Mouse (Mus musculus) urinary bladder, postnatal 25 days (tissue): ENCODE results near the gene Prkd2.
A peak's percentile ranks its signal among the peaks of the same experiment; 100 is the strongest.

Source experiments
- DNase-seq: peaks from one replicate; pipeline ENCODE4 v3.0.0; 2022; ENCODE audit warnings: low spot score

The Prkd2 gene

GRCm38 (mm10) chr7:16893612-16894011 is 50.9 kb downstream of the Prkd2 start:
- no peak for DNase-seq

DNA sequence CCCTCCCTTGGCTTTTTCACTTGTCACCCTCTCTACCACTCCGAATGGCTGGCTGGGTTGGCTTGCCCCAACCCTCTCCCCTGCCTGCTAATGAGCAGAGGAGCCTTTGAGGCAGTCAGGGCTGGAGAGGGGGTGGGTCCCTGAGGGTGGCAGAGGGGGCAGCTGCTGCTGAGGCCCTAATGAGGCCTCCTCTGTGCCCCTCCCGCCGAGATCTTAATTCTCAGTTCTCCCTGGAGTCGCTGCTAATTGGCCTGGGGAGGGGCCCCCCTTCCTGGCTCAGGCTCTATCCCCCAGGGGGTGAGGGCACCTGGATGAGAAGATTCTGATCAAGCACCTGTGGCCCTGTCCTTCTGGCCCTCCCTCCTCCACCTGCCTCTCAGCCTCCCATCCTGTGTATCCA is 51.6 kb downstream of the Prkd2 start:
- DNase-seq, result no peak

DNA sequence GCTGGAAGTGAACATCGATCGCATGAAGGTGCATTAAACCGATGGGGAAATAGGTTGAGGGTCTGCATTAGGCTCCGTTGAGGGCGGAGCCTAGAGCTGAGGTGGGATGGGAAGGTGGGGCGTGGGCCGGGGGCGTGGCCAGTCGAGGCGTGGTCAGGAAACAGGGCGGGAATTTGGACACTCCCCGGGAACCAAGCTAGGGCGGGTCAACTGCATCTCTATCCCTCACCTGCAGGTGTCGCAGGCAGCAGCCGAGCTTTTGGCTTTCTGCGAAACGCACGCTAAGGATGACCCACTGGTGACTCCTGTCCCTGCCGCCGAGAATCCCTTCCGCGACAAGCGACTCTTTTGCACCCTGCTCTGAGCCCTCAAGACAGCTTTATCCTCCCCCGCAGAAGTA is 52.3 kb downstream of the Prkd2 start:
- peak; percentile 72 for DNase-seq

GRCm38 (mm10) chr7:16895511-16895910 is 52.8 kb downstream of the Prkd2 start:
- DNase-seq, result no peak

DNA sequence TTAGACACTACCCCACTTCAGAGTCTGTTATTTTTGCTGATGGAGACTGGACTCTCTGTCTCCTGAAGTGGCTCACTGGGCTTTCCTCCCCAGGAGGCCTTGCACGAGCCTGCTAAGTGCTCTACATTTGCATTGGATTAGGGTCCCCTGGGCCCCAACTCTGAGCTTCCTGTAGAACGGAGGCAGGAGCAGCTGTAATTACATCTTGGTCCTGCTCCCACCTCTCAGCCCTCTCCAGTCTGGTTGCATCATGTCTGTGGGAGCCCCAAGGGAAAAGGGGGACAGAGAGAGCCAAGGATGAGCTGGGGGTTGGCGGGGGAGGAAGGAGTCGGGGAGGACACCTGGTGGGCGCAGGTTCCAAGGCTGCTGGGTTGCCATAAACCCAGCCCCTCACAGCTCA is 57.8 kb downstream of the Prkd2 start:
- DNase-seq, result no peak

GRCm38 (mm10) chr7:16903439-16903955 is 60.8 kb downstream of the Prkd2 start:
- no peak for DNase-seq

DNA sequence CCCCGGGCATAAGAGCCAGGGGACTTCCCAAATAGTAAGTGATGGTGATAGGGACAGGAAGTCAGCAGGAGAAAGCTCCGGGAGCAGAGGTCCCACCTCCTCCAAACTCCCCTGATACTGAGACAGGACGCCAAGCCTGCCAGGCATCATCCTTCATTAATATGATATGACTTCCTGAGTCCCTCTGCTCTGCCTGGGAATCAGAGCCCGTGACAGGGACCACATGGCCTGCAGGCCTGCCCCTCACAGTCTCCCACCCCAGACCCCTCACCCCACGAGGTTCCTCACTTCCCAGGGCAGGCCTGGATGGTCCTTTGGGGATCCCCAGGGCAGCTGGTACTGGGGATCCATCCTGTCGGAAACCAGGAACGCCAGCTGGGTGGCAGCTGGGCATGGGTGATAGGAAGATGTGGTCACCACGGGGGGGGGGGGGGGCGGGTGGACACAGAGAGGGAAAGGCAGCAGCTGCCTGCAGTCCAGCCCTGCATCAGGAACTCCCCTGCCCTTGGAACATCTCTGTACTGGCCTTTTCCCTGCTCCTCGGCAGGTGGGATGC is 61.5 kb downstream of the Prkd2 start:
- no peak for DNase-seq

DNA sequence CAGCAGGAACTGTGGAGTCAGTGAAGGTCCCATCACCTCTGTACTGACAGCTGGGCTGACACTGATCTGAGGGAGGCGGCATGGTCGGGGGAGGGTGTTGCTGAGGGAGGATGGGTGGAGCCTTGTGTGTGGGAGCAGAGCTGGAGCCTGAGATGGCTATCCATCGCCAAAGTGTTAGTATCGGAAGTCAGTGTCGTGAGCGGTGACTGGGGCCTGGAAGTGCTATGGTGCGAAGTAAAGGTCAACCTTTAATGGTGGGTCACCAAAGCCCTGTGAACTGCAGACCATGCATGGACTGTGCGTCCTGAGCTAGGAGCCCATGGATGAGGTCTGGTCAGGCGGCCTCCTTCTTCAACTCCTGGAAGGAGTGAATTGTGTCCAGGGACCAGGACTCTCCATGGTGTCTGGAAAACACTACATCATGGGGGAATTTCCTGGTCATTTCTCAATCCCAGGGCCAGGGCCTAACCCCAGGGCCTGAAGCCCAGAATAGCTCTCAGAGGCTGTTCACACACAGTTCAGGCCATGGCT is 62.9 kb downstream of the Prkd2 start:
- DNase-seq, result no peak

- DNase-seq, result no peak
Observed at GRCm38 (mm10) chr7:16906281-16906680, 63.6 kb downstream of the Prkd2 start, which contains the start of gene Ptgir. TSS of gene Ptgir (plus strand) at chr7:16906490.

DNA sequence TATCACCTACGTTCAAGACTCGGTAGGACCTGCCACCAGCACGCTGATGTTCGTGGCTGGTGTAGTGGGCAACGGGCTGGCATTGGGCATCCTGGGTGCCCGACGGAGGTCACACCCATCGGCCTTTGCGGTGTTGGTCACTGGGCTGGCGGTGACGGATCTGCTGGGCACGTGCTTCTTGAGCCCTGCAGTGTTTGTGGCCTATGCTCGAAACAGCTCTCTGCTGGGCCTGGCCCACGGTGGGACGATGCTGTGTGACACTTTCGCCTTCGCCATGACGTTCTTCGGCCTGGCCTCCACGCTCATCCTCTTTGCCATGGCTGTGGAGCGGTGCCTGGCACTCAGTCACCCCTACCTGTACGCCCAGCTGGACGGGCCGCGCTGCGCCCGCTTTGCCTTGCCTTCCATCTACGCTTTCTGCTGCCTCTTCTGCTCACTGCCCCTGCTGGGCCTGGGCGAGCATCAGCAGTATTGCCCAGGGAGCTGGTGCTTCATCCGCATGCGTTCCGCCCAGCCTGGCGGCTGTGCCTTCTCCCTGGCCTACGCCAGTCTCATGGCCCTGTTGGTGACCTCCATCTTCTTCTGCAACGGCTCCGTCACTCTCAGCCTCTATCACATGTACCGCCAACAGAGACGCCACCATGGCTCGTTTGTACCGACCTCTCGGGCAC is 64.3 kb downstream of the Prkd2 start:
- no peak for DNase-seq

DNA sequence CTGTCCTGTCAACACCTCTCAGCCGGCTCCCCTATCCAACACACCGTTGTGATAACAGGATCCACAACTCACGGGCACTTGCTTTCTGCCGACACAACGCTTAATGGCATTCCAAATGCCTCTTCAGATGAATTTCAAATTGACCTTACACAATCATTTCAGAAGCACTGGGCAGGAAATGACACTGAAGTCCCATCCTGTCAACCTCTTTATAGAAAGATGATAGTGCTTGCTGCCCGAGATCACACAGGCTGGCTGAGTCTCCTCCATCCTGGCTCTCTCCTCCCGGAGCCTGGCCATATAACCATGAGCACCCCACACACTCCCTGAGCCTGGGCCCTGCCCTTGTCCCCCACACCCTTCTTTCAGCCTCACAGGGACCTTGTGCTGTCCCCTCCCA is 65.1 kb downstream of the Prkd2 start:
- no peak for DNase-seq

DNA sequence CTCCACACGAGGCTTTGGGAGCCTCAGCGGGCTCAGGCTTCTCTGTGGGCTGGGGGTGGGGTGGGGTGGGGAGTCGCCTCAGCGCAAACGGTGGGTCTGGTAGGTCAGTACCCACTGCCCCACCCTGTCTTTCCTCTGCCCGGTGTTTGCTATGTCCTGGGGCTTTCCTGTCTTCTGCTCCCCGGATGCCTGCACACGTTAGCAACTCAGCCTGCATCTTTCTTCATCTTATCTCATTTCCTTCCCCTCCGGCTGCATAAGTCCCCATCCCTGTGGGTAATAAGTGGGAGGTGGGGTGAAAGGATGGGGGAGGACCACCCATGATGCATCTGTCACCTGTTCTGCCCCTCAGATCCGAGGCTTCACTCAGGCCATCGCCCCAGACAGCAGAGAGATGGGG is 65.7 kb downstream of the Prkd2 start:
- no peak for DNase-seq

DNA sequence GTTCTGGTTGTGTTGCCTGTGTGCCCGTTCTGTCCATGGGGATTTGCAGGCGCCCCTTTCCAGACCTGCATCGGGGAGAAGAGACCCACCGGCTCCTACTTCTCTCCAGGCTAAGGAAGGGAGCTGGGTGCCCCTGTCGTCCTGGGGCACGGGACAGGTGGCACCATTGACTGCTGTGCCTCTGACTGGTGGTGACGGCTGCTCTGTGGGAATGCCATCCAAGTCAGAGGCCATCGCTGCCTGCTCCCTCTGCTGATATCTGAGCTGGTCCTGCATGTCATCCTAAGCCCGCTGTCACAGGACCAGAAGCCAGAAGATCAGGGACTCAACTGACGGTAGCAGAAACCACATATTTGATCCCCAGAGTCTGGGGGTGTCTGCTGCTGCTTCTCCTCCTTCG is 66.2 kb downstream of the Prkd2 start:
- no peak for DNase-seq

DNA sequence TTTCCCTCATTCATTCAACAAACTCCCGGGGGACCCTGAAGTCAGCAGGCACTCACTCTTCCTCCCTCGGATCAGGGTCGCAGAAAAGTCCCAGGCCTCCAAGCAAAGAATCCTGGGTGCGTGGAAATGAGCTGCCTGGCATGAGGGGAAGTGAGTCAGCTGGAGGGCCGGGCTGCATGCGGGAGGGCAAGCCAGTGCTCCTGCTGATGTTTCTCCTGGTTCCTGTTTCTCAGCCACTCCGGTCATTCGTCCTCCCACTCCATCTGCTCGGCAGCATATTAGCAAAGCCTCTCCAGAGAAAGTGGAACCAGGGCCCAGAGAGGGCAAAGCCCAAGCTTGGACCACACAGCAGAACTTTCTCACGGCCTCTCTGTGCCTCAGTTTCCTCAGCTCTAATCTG is 67.2 kb downstream of the Prkd2 start:
- no peak for DNase-seq

DNA sequence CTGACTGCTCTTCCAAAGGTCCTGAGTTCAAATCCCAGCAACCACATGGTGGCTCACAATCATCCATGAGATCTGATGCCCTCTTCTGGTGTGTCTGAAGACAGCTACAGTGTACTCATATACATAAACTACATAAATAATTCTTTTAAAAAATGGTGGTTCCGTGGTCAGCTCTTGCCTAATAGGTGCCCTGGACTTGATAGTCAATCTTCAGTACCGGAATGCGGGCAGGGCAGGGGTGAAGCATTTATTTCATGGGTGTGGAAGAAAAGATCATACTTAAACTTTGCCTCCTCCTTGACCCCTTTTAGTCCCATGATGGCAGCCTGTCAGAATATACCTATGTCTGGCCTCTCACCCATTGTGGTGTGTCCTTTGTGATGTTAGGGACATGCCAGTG is 69.2 kb downstream of the Prkd2 start:
- DNase-seq, result no peak

GRCm38 (mm10) chr7:16912360-16912759 is 69.7 kb downstream of the Prkd2 start:
- DNase-seq, result no peak

DNA sequence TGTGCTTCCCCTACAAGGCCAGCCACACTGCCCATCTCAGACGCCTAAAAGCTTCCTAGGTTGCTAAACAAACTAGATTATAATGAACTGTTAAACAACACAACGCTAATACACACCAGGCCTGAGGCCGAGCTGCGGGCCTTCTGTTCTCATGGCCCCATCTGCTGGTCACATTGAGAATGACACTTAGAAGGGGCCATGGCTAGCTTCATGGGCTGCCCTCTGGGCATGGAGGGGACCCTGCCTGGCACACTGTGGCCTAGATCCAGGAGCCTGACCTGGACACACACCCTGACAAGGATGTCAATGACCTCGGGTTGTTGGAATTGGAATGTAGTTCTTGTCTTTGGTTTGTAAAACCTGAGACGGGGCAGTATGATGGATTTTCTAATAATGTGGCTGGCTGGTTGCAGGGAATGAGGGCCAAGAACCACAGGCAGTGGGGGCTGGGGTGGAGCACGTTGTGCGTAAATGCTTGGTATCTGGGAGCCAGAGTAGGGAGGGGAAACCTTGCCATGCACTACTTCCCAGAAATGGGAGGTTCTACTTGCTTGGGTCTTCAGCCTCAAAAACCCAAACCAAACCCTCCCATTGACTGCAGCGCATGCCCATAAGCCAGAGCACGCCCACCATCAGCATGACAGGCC is 71.2 kb downstream of the Prkd2 start:
- DNase-seq, result peak; percentile 68

GRCm38 (mm10) chr7:16914453-16915343 is 72.0 kb downstream of the Prkd2 start:
- no peak for DNase-seq

GRCm38 (mm10) chr7:16915461-16916340 is 73.0 kb downstream of the Prkd2 start:
- DNase-seq, result no peak

DNA sequence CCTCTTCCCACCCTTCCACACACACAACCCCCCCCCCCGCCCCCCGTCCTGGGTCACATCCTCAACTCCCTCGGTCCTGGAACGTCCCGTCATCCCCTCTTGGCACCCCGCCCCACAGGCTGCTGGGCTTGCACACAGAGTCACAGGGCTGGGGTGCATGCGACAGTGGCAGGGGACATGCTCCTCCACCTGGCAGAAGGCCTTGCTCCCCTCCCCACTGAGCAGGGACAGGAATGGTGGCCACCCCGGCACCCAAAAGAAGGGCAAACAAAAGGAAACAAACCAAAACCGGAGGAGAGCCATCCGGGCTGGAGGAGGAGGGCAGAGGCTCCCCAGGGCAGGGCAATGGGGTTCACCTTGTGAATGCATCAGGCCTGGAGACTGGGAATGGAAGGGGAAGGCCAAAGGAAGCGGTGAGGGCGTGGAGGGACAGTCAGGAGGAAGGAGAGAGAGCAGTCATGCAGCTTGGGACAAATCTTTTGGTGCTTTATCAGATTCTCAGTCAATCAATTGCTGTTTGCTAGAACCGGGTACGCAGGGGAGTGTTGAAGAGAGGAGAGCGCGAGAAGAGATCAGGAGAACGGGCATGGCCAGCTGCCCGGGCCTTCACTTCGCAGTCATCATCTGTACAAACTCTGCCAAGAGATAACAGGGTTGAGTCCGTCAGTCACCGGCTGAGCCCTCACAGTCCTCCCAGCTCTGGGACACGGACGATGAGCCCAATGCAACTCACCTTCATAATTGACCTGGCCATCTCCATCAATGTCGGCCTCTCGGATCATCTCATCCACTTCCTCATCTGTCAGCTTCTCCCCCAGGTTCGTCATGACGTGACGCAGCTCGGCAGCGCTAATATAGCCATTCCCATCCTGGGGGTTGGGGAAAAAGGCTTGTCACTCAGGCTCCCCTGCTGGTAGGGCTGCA is 73.9 kb downstream of the Prkd2 start:
- DNase-seq, result no peak
